Mouse (Mus musculus) stomach, postnatal 0 days (tissue): Measurements from ENCODE around the gene Kremen1. TPM values are rescaled to one million over a fixed set of nuclear protein-coding genes. Genes with fewer than 3 reads are reported as not detected.
A peak's percentile ranks its signal among the peaks of the same experiment; 100 is the strongest.

Source experiments
- ATAC-seq: fragments of 200-750 bp; cut with Nextera tagmentation; 2 replicates; pipeline ENCODE4 v1.8.0; 2017; ENCODE audit not compliant: low FRiP score, low TSS enrichment
- DNase-seq: peaks from one replicate; pipeline ENCODE4 v3.0.0-alpha.2; 2016; ENCODE audit warnings: low spot score
- H3K27ac ChIP-seq: fragments of 300-500 bp; sonication (generic); replicated peaks from 2 replicates; pipeline ENCODE4 v1.5.1; 2014; ENCODE audit warnings: mild to moderate bottlenecking, control low read depth
- H3K27me3 ChIP-seq: fragments of 300-500 bp; sonication (generic); 2 replicates; pipeline ENCODE4 v1.6.1; 2014; ENCODE audit warnings: low read length; ENCODE audit not compliant: control insufficient read depth, insufficient read depth
- H3K36me3 ChIP-seq: fragments of 300-500 bp; sonication (generic); 2 replicates; pipeline ENCODE4 v1.6.1; 2014; ENCODE audit warnings: low read length, mixed read lengths; ENCODE audit not compliant: control insufficient read depth, insufficient read depth
- H3K4me1 ChIP-seq: fragments of 300-500 bp; sonication (generic); replicated peaks from 2 replicates; pipeline ENCODE4 v1.6.1; 2014; ENCODE audit warnings: antibody characterized with exemption; ENCODE audit not compliant: control insufficient read depth, insufficient read depth
- H3K4me2 ChIP-seq: fragments of 300-500 bp; sonication (generic); replicated peaks from 2 replicates; pipeline ENCODE4 v1.6.1; 2014; ENCODE audit warnings: low read depth, mild to moderate bottlenecking, control low read depth, moderate library complexity
- H3K4me3 ChIP-seq: fragments of 300-500 bp; sonication (generic); 2 replicates; pipeline ENCODE4 v1.5.1; 2014; ENCODE audit warnings: low read depth, low read length, control low read depth
- H3K9ac ChIP-seq: fragments of 300-500 bp; sonication (generic); 2 replicates; pipeline ENCODE4 v1.6.1; 2014; ENCODE audit warnings: mild to moderate bottlenecking, low read length, control low read depth, mixed read lengths
- H3K9me3 ChIP-seq: fragments of 300-500 bp; sonication (generic); 2 replicates; pipeline ENCODE4 v1.6.1; 2016; ENCODE audit warnings: low read length; ENCODE audit not compliant: control insufficient read depth
- CTCF ChIP-seq: IDR thresholded peaks from 2 replicates; pipeline ENCODE4 v1.5.1; 2016; ENCODE audit warnings: antibody characterized with exemption, low read depth, mild to moderate bottlenecking, moderate library complexity
- EP300 ChIP-seq: optimal IDR thresholded peaks from 2 replicates; pipeline ENCODE3; 2016; ENCODE audit warnings: antibody characterized with exemption
- WGBS: fragments of 180-500 bp; shearing (Covaris S2); extraction: QIAGEN DNeasy Blood & Tissue Kit; methylation state at CpG from one replicate; pipeline ENCODE4 v1.1.7; 2014; 5-methylcytosine and 5-hydroxymethylcytosine counted together
- polyA plus RNA-seq: library from polyadenylated mRNA; unstranded; fragments of >200 nt; fragmentation: Nextera tagmentation; extraction: Ambion mirVana; gene quantifications from 2 replicates; pipeline ENCODE4 v1.2.1, GENCODE M21; 2015

Gene Kremen1
- polyA plus RNA-seq, 1 experiment from 2014 or later: 12.7 TPM

DNA sequence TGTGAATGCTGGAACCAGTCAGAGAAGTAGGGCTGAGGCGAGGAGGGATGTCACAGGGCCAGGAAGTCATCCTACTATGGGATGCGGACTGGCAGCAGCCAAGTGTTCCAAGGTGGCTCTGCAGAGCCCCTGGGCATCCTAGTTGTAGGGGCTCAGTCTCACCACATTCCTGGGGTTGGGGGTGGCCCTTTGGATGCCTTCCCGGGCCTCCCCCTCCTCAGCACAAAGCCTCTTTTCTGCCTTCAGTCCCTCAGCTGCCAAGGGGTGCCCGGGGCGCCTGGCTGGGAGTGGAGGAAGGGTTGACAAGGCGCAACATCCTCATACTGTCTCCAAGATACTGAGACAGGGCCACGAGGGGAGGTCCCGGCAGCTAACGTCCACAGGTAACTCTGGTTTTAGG is 111.4 kb downstream of the Kremen1 start:
- Histone ChIP-seq H3K9me3 (no peaks in the 10 kb centered on the region), H3K4me2 (peak overlapping the region; percentile 25; the same call in 1 of the 2 replicates), H3K27me3 (no peaks in the 10 kb centered on the region), H3K4me3 (no peak overlapping the region), H3K36me3 (no peaks in the 10 kb centered on the region), H3K4me1 (peaks cover 9% of the 10 kb centered on the region), H3K9ac (no peak overlapping the region), H3K27ac (no peak overlapping the region)
- no peak for TF ChIP-seq EP300
- TF ChIP-seq CTCF: no peak
- ATAC-seq (no peak), DNase-seq (no peak)
- WGBS: 70% methylated on average over 9 of the region's 9 CpGs

DNA sequence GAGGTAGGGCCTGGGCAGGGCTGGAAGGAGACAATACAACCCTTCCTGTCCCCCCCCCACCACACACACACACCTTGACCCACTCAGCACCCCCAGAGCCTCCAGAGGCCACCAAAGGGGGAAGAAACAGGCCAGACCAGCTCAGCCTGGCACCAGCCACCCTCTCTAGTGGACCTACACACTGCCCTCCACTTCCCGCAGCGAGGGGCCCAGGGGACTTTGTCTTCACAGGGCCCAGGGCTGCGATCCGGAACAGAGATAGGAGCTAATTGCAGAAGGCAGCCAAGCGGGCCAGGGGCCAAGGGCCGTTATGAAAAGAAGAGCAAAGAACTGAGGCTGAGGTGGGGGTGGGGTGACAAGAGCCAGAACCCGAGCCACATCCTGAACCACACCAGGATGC is 112.1 kb downstream of the Kremen1 start:
- ATAC-seq (peak; percentile 22; the same call in 1 of the 2 replicates), DNase-seq (no peak)
- Histone ChIP-seq H3K9ac (peak overlapping the region; percentile 38; the same call in 1 of the 2 replicates), H3K27me3 (no peaks in the 10 kb centered on the region), H3K4me3 (no peak overlapping the region), H3K9me3 (no peaks in the 10 kb centered on the region), H3K4me1 (peaks cover 9% of the 10 kb centered on the region), H3K27ac (no peak overlapping the region), H3K4me2 (peak overlapping the region; percentile 25; the same call in 1 of the 2 replicates), H3K36me3 (no peaks in the 10 kb centered on the region)
- TF ChIP-seq CTCF (no peak), EP300 (no peak)
- WGBS: 29% methylated on average over 7 of the region's 7 CpGs

DNA sequence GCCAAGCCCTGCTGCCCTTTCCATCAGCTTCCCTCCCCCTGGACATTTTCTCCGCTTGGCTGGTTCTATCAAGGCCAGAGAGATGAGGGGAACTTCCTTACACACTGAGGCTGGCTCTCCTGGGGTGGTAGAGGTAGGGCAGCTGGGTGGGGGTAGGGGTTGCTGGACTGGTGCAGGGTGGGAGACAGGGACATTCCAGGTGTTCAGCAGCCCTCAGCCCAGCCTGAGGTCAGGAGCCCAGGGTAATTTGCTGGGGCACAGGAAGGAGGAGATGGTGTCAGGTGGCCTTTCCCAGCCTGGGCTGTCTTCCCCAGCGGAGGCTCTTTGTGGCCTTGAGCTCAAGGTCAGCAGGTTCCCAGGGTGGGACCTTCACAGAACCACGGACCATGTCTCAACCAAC is 115.8 kb downstream of the Kremen1 start:
- WGBS: 76% methylated on average over 3 of the region's 3 CpGs
- no peak overlapping the region for H3K4me2 ChIP-seq
- peaks cover 9% of the 10 kb centered on the region for H3K4me1 ChIP-seq
- H3K4me3 ChIP-seq: no peak overlapping the region
- no peaks in the 10 kb centered on the region for H3K27me3 ChIP-seq
- no peak overlapping the region for H3K9ac ChIP-seq
- no peak for TF ChIP-seq EP300
- TF ChIP-seq CTCF: no peak
- ATAC-seq (no peak), DNase-seq (no peak)
- H3K9me3 ChIP-seq: no peaks in the 10 kb centered on the region
- no peak overlapping the region for H3K27ac ChIP-seq
- no peaks in the 10 kb centered on the region for H3K36me3 ChIP-seq

- no peaks in the 10 kb centered on the region for H3K9me3 ChIP-seq
- H3K9ac ChIP-seq: no peak overlapping the region
- H3K36me3 ChIP-seq: no peaks in the 10 kb centered on the region
- TF ChIP-seq EP300: no peak
- TF ChIP-seq CTCF: no peak
- no peak overlapping the region for H3K4me2 ChIP-seq
- no peak for DNase-seq
- 49% methylated on average over 2 of the region's 2 CpGs for WGBS
- no peak for ATAC-seq
- no peak overlapping the region for H3K27ac ChIP-seq
- H3K4me3 ChIP-seq: no peak overlapping the region
- peaks cover 12% of the 10 kb centered on the region; the same call in 1 of the 2 replicates for H3K4me1 ChIP-seq
- no peaks in the 10 kb centered on the region for H3K27me3 ChIP-seq
Measured at GRCm38 (mm10) chr11:5141965-5142364, 119.4 kb downstream of the Kremen1 start.

Other genes with a start within 250 kb of the Kremen1 start
- gene Rasl10a, start 203.4 kb downstream of the Kremen1 start, polyA plus RNA-seq: 1.6 and 1.9 TPM in 2 replicates
- 21.4 and 24.8 TPM in 2 replicates for gene Gas2l1, start 196.2 kb downstream of the Kremen1 start, polyA plus RNA-seq
- gene Rhbdd3, start 162.6 kb downstream of the Kremen1 start, polyA plus RNA-seq: 19.1 and 19.6 TPM in 2 replicates
- gene Ewsr1, start 162.3 kb downstream of the Kremen1 start, polyA plus RNA-seq: 231 and 235 TPM in 2 replicates
- gene Emid1, start 109.3 kb downstream of the Kremen1 start, polyA plus RNA-seq: 48.7 and 51.3 TPM in 2 replicates
- 8.9 and 9.3 TPM in 2 replicates for gene Znrf3, start 183.3 kb upstream of the Kremen1 start, polyA plus RNA-seq